Mouse (Mus musculus): ENCODE measurements around the gene St6galnac1. TPM values are rescaled to one million over a fixed set of nuclear protein-coding genes. Genes with fewer than 3 reads are reported as not detected.
"Not testable (repeated sequence)": the region's sequence is repeated elsewhere in the genome, so short reads cannot be mapped to it uniquely, and the experiment has no call there.

The St6galnac1 gene
- 10 to 100 TPM; 12.6 to 13.9 TPM for polyA plus RNA-seq (2017; shearing (Covaris generic))

DNA sequence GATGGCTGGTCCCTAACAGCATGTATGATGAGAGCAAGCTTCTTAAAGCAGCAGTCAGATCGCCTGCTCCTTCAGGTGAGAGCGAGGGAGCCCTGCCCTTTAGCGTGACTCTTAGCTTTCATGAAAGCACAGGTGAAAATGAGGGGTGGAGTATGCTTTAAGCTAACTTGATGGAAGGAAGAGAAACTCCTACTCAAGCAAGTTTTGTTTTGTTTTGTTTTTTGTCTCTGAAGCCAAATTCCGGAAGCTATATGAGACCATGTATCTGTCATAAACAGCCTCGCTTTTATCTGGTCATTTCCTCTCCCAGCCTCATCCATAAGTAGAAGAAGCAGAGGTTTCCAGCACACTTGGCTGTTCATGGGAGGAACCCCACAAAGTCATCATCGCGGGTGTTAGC, at the start of gene St6galnac1:
Gene St6galnac1, minus strand, starts transcription at position 101 of the 400 bp plus-strand sequence.
- ATAC-seq = no peak

DNA sequence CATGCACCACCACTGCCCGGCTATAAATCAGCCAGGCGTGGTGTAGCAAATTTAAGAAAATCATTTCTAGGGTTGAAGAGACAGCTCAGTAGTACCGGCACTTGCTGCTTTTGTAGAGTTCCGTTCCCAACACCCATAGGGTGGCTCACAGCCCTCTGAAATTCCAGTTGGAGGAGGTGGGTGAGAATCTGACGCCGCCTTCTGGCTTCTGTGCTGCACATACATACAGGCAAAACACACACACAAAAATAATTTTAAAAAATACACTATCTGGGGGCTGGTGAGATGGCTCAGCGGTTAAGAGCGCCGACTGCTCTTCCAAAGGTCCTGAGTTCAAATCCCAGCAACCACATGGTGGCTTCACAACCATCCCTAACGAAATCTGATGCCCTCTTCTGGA, 48.6 kb upstream of the St6galnac1 start:
- not testable (repeated sequence) for ATAC-seq

DNA sequence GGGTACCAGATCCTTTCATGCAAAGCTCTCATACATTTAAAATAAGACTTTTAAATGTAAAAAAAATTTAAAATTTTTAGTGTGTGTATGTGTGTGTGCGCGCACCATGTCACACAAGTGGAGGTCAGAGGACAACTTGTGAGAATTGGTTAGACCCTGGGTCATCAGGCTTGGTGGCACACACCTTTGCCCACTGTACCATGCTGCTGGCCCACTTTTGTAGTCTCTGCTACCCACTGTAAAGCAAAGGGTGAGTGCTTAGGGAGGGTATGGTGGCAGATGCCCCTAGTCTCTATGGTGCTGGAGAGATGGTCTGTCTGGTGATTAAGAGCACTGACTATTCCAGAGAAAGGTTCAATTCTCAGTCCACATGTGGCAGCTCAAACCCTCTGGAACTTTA, 47.9 kb upstream of the St6galnac1 start:
- ATAC-seq = no peak

DNA sequence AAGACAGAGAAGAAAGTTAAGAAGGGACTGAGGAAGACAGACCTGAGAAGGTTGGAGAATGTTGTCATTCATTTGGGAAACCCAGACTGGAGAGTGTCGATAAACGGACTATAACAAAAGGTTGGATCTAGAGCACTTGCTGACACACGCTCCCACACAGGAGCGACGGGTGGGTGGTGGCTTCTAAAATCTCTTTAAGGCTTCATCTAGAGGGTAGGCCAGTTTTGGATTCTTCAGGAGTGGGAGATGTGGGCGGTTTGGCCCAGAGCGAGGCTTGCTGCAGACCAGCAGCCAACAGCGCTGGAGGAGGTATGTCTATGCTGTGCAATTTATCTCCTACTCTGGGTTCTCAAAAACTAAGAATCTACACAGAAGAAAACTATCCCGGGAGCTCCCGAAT, 47.3 kb upstream of the St6galnac1 start:
- ATAC-seq = no peak

DNA sequence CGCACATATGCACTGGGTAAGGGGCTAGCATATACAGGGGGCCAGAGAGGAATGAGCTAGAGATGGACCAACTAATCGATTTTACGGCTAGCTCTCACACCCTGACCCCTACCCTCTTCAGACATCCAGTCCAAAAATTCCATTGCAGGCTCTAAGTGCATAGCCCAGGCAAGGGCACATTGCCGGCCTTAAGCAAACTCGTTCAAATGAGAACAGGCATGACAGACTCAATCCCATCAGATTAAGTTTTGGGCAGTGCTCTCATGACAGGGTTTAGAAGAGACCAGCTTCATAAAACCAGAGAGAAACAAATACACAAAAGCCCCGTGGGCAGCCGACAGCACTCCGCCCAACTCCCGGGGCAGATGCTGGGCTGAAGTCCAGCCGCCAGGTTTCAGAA, 46.9 kb upstream of the St6galnac1 start:
- no peak for ATAC-seq

DNA sequence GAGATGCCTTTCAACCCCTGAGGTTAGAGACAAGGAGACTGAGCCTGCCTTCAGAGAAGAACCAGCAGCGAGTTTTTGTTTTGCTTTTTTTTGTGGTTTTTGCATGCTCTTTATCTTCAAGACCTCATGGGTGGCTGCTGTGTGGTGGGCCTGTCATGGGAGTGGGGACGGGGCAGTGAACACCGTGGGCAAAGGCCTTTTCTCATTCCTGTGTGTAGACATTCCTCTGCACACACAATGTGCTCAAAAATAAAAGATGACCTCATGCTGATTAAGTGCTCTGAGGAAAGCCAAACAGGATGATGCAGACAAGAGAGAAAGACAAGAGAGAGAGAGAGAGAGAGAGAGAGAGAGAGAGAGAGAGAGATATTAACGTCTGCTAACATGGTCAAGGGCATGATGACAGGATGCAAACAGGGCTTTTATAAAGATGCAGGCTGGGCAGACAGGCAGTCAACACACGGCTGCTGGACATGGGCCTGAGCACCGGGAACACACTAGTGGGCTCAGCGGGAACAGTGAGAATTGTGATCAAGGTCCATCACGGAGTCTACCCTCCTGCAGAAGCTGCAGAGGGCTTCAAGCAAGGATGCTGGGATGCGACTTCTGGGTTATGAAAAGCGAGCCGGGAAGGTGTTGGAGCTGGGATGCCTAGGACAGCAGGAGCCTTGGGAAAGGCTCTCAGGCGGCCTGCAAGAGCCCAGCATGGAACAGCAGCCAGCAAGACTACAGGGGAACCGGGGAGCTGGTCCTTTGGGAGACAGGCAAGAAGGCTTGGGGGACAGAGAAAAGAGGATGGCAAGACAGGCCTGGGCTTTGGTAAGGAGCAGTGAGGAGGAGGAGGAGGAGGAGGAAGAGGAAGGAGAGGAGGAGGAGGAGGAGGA, 46.0 kb upstream of the St6galnac1 start:
- ATAC-seq = no peak

DNA sequence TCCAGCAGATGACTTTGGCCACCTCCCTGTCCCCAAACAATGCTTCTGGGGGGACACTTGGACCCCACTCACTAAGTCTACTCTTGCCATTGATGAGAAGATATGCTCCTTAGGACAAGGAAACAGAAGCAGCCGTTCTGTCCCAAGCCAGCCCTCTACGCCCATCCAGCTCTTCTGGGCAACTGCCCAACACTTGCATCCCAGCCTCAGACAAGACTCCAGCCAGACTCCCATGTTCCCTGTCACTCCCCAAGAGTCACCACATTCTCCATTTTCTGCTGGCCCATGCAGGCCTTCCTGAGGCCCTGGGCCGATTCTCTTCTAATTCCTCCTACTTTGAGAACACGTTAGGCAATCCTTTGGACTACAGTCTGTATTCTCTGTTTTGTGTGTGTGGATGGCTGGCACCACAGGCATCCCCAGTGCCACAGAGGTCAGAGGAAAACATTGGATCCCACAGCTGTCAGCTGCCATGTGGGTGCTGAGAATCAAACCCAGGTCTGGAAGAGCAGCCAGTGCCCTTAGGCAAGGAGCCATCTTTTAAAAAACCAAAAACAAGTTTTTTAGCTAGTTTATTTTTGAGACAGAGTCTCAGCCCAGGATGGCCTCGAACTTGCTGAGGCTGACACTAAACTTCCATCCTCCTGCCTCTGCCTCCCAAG, 44.8 kb upstream of the St6galnac1 start:
- no peak for ATAC-seq

DNA sequence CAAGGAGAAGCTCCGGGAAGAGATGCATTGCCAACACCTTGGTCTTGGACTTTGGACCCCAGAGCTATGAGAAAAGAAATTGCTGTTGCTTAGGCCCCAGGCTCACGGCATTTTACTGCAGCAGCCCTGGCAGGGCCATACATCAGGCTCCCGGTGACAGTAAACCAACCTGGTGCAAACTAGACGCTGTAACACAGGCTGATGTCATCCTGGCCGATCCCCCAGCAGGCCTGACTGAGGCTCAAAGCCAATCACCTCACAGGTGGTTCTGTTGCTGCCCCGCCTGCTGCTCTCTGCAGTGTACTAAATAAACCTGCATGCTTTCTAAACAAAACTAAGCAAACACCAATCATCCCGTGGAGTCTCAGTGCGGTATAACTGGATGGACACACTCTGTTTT, 43.4 kb upstream of the St6galnac1 start:
- ATAC-seq = no peak

DNA sequence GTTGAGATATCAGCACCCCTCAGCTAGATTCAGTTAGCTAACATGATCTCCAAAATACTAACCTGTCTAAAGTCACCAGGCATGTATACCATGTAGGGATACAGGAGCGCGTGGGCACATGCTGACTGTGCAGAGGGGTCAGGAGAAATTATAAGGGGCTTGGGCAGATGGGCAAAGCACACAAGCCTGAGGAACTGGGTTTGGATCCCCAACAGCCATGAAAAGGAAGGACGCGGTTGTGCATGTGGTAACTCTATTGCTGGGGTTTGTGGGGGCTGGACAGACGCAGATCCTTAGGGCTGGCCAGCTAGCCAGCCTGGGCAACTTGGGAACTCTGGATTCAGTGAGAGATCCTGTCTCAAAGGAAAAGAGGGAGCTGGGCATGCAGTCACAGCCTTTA, 42.3 kb upstream of the St6galnac1 start:
- no peak for ATAC-seq

DNA sequence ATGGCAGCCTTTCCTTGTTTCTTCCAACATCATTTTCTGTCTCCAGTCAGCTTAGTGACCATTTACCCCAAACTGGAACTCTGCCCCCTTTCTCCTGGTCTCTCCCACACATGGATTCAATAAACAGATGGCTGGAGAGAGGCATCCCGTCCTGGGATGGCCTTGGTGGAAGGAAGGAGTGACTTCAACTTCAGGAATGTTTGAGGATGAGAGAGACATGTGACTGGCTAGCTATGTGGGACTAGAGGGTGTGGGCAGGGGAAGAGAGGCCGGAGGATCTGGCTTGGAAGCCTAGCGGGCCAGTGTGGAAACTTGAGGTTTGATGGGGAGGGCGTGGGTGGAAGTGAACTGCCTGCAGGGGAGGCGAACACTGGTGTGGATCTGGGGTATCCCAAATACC, 41.5 kb upstream of the St6galnac1 start:
- ATAC-seq = no peak

DNA sequence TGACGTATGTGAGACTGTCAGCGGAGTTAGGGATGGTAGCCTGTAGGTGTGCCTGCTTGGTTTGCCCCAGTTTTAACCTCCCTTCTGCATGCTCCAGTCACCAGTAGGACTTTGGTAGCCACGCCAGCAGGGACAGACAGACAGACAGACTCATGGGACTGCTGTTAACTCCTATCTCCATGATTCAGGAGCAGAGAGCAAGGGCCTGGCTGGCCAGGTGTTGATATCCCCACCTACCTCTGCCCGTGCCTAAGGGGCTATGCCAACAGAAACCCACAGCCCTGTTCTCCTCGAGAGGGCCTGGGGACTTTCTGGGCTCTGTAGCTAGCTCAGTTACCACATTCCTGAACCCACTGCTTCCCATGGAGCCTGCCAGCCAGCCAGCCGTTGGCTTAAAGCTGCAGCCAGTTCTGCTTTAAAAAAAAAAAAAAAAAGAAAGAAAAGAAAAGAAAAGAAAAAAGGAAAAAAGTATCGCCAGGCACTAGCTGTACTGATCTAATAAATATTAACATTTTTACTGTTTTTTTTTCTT, 39.6 kb upstream of the St6galnac1 start:
- ATAC-seq = no peak

DNA sequence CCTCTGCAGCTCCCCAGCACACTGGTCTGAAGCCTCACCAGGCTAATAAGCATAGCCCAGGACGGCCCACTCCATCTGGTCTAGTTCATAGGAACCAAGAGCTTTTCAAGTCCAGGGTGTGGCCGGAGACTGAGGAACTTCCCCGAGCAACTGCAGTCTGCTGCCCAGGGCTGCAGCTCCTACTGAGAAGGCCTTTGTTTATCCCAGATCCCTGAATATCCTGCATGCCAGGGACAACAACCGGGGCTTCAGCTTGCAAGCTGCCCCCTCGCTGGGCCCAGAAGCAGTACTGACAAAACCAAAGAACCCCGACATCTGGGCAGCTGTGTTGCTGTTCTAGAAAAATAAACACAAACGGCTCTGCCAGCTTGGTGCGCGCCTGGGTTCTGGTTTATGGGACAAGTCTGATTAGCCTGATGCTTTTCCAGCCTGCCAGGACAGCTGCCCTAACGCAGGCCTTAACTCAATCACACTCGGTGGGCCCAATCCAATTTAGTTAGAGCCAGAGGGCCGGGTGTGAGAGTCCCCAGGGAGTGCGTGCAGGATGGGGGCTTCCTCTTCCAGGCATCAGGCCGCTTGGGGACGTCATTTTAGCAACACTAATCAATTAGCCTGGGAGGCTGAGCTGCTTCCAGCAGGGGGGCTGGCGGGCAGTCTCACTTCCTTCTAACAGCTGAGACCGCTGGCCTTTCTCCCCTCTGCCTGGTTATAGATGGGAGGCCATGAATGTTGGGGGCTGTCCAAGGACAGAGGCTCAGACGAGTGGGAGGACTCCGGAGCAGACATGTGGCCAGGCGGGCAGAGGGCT, 39.0 kb upstream of the St6galnac1 start:
- ATAC-seq = no peak

DNA sequence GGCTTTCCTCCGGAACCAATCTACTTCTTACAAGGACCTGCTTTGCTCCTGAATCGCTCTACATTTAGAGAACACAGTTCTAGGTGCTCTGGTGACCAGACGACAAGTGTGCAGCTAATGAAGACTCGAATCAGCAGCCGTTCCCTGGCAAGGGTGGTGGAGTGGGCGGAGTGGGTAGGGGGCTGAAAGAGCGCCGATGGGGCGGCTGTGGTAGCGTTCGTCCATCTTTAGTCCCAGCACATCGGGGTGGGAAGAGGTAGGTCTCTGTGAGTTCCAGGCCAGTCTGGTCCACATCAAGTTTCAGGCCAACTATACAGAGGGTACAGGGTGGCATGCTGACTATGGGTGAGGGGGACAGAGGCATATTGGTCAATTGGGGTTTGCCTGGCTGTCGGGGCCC, 38.3 kb upstream of the St6galnac1 start:
- no peak for ATAC-seq

DNA sequence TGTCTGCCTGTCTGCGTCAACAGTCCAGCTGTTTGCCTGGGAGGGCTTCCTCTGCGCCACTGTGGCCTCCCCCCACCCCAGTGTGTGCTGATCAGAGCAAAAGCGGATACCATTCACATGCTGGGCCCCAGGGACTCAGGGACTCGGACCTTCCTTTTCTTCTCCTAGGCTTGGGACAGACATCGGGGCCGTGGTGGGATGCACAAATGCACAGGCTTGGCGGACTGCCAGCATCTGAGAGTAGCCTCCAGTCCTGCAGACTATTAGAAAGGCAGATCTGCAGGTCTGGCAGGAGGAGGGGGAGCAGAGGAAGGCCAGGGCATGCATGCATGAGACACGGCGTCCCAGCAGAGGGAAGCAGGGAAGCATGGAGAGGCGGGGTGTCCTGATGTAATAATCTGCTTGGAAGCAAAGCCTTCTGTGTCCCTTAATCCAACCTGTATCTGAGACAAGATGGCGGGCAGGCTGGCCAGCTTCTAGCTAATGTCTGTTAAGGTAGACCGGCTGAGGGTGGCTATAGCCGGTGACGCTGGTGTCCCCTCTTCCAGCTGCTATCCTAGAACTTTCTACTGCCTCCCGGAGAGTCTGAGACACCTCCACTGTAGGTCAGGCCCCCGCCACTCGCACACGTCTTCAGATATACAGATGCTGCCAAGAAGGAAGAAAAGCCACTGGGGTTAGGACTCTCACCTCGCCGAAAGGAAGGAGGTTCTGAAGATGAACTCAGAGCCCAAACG, 37.7 kb upstream of the St6galnac1 start:
- ATAC-seq = no peak

DNA sequence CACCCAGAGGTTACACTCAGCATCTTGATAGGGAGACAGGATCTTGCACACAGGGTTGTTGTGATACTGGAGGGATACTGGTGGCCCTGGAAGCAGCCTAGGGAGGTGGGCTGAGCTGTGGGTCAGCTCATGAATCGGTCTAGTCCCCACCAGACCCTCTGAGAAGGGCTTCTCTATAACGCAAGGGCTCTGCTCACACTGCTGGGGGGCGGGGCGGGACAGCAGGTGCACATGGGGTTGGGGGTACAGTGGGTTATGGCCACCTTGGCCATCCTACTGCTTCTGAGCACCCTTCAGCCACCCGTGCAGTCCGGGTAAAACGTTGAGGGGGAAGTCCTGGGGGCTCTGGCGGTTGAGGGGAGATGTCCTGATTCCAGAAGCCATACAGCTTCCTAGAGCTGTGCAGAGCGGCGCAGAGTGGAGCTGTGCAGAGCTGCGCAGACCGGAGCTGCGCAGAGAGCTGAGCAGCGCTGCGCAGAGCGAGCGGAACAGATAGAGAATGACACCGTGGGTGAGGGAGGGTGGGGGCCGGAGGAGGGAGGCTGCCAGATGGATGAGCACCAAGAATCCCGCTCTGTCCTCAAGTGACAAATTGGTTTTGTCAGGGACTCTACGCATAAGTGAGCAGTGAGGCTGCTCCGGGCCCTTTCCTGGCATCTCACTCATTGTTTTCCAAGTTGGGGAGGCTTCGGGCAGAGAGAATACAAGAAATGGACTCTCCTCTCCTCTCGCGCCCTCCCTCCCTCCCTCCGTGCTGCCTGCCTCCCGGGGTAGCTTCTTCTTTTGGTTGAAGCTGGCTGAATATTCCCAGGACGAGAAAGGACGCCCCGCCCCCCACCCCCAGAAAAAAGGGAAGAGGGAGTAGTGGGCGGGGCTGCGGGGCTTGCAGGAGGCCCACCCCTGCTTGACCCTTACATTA, 35.9 kb upstream of the St6galnac1 start:
- ATAC-seq = peak; percentile 86

DNA sequence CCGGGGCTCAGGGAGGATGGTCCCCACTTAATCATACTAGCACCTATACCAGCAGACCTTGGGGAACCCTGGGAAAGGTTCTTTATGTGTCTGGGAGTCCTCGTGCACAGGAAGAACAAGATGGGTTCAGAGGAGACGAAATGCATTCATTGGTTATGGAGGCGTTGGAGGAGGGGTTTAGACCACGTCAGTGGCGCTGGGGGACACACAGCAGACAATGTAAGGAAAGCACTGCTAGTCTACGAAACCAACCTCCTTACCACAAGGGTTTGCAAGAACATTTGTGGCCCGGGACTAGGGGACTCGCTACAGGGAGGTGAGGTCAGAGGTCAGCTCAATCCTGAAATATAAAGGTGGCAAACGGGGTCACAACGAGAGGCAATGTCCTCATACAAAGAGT, 35.2 kb upstream of the St6galnac1 start:
- no peak for ATAC-seq

DNA sequence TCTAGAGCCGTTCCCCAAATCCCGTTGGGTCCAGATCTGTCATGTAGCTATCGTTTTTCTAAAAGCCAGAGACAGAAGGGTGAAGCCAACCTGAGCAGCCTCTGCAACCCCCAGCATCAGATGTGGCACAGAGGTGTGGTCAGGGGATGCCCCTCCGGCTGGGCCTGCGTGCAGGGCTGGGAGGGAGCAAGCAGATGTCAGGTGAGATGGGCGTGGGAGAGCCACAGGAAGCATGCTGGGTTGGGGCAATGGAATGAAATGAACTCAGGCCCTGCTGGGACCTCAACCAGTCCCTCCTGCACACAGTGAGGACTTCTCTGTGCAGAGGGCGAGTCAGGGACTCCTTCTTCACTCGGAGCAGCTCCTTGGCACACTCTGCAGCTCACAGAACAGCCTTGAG, 34.2 kb upstream of the St6galnac1 start:
- ATAC-seq = peak; percentile 49

DNA sequence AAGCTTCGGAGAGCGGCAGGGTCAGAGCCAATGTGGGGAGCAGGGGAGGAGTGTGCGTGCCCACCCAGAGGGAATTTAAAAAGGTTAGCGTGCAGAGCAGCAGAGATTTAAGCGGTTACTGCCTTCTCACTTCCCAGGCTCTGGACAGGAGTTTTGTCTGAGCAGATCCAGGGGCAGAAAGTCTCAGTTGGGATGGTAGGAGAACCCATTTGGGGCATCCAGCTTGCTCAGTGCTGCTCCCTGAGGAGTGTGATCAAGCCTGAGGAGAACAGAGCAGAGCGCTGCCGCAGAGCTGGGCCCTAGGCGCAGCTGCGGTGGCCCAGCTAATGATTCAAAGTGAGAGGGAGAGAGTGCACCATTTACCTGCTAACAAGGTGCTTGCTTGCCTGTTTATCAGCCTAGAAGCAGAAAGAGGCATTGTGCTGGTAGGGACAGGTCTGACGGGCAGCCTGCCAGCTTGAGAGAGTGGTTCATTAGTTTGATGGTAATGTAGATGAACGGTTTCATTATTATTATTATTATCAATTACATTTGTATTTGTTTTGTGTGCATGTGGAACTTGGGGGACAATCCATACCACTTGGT, 33.6 kb upstream of the St6galnac1 start:
- ATAC-seq = no peak

DNA sequence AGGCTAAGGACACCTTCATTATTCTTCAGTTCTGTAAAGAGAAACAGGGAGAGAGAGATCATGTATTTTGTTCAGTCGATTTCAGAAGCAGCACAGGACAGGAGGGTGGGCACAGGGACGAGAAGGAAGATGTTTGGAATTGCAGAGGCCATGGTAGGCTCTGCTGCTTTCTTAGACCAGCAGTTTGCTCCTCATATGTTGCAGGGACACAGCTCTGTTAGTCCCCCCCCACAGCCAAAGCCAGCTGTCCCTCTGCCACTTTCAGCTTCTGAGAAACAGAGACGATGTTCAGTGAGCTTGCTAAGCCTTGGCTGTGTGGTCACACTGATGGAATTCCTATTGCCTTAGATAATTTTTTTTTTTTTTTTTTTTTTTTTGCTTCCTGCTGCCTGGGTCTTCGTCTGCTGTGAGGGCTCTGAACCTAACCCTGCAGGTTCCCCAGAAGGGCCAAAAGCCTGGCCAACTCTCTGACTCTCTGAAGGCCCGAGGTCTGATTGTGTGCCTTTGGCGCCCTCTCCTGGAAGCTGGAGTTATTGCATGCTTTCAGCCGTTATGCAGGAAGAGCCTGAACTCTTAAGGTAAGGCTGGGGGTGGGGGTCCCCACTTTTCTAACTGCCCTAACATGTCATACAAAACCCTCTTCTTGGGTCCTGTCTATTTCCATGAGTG, 32.8 kb upstream of the St6galnac1 start:
- no peak for ATAC-seq

DNA sequence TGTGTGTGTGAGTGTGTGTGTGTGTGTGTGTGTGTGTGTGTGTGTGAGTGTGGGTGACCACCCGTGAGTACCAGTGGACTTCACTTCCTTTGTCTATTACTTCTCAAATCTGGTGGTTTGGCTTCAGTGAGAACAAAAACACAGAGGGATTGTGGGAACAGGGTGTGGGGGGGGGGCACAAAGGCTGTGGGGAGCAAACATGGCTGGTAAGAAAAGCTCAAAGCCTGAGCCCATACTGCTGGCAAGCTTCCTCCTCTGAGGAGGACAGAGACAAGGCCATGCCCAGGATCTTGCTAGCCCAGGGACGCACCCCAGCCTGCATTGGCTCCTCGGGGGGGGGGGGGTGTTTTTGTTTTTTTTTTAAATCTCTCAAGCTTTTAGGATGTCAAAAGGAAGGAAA, 32.2 kb upstream of the St6galnac1 start:
- no peak for ATAC-seq
